Mouse (Mus musculus) kidney, adult 9 months (tissue): ENCODE results near the gene Noct.
"Not testable (repeated sequence)": the region's sequence is repeated elsewhere in the genome, so short reads cannot be mapped to it uniquely, and the experiment has no call there.

Source experiments
- DNase-seq: peaks from one replicate; pipeline ENCODE4 v3.0.0; 2022

Noct gene

GRCm38 (mm10) chr3:51208633-51209032 lies 15.6 kb upstream of the Noct start:
- DNase-seq: no peak

- no peak for DNase-seq
Measured at GRCm38 (mm10) chr3:51209503-51210314, 14.5 kb upstream of the Noct start.

- no peak for DNase-seq
Measured at GRCm38 (mm10) chr3:51210485-51210884, 13.8 kb upstream of the Noct start.

GRCm38 (mm10) chr3:51213111-51213510 lies 11.1 kb upstream of the Noct start:
- no peak for DNase-seq

- no peak for DNase-seq
Measured at GRCm38 (mm10) chr3:51215681-51216080, 8.6 kb upstream of the Noct start.

GRCm38 (mm10) chr3:51216351-51216750 lies 7.9 kb upstream of the Noct start:
- DNase-seq: not testable (repeated sequence)

- not testable (repeated sequence) for DNase-seq
Measured at GRCm38 (mm10) chr3:51218385-51218784, 5.9 kb upstream of the Noct start.

- DNase-seq: no peak
Measured at GRCm38 (mm10) chr3:51219213-51219612, 5.0 kb upstream of the Noct start.

- no peak for DNase-seq
Measured at GRCm38 (mm10) chr3:51220846-51221245, 3.4 kb upstream of the Noct start.

GRCm38 (mm10) chr3:51221847-51222246 lies 2.4 kb upstream of the Noct start:
- no peak for DNase-seq

- DNase-seq: no peak
Measured at GRCm38 (mm10) chr3:51222302-51222701, 1.9 kb upstream of the Noct start.

- no peak for DNase-seq
Measured at GRCm38 (mm10) chr3:51222834-51223460, 1.3 kb upstream of the Noct start.

GRCm38 (mm10) chr3:51223556-51223955 lies 691 bp upstream of the Noct start:
- no peak for DNase-seq

GRCm38 (mm10) chr3:51225226-51225750 lies 1.0 kb downstream of the Noct start:
- DNase-seq: no peak

- no peak for DNase-seq
Measured at GRCm38 (mm10) chr3:51225979-51226378, 1.7 kb downstream of the Noct start.

- DNase-seq: no peak
Measured at GRCm38 (mm10) chr3:51226601-51227000, 2.4 kb downstream of the Noct start.

GRCm38 (mm10) chr3:51228038-51228820 lies 4.0 kb downstream of the Noct start:
- peak; percentile 67 for DNase-seq

- DNase-seq: no peak
Measured at GRCm38 (mm10) chr3:51228821-51229205, 4.6 kb downstream of the Noct start.

- DNase-seq: no peak
Measured at GRCm38 (mm10) chr3:51229226-51229625, 5.0 kb downstream of the Noct start.

GRCm38 (mm10) chr3:51230146-51230835 lies 6.0 kb downstream of the Noct start:
- no peak for DNase-seq

GRCm38 (mm10) chr3:51230886-51231285 lies 6.6 kb downstream of the Noct start:
- no peak for DNase-seq

GRCm38 (mm10) chr3:51231499-51231898 lies 7.3 kb downstream of the Noct start:
- DNase-seq: no peak
